Mouse (Mus musculus): ENCODE results near the gene Mmp23.

- TF ChIP-seq GATA1 (IDR thresholded peaks at IDR 0.05; ENCODE audit: low read length) (no peak; the same call in 1 of the 2 replicates), TAL1 (IDR thresholded peaks at IDR 0.05; ENCODE audit: low read length) (no peak)
Measured at GRCm38 (mm10) chr4:155618321-155618720, 34.9 kb downstream of the Mmp23 start.

Data from erythroblast, embryonic 14.5 days (primary cell).